Mouse (Mus musculus) A20 (cell line): ENCODE data around the gene Edc4.

Experiments used
- DNase-seq: peaks from one replicate; pipeline ENCODE4 v3.0.0-alpha.2; 2011; ENCODE audit warnings: low read depth, low spot score

Gene Edc4

DNA sequence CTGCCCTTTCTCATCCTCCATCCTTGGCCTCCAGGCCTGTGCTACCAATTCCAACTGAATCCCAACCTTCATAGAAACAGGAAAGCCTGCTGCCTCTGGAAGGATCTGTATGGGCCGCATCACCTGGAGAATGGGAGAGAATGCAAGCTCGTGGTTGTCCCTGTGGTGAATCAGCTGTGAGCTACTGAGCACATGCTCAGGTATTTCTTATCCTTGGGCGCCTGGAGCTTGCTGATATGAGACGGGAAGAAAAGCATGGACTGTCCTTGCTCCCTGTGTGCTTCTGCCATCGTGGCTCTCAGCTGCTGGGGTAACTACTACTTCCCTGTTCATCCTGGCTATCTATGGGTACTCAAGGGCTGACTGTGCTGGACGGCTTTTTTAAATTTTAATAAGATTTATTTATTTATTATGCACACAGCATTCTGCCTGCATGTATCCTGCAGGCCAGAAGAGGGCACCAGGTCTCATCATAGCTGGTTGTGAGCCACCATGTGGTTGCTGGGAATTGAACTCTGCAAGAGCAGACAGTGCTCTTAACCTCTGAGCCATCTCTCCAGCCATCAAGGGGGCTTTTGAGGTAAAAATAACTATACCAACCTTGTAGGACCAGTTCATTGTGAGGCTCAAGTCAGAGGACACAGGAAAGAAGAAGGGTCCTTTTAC is 14.2 kb upstream of the Edc4 start:
- DNase-seq: peak; percentile 52

DNA sequence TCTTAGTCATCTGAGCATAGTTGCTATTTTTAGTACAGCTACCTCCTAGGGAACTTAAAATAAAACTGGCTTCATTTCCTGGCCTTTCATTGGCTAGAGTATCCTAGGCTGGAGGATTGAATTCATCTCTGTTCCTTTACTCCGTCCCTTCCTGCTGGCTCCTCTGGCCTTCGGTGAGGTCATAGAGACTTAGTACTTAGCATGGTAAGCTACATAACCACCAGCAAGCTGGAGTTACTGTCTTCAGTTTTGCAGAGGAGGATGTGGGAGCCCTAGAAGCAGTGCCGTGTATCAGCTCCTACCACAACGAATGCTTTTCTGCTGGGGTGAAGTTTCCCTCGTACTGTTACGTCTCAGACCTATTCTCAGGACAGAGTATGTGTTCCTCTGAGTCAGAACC is 6.4 kb upstream of the Edc4 start:
- DNase-seq: no peak

DNA sequence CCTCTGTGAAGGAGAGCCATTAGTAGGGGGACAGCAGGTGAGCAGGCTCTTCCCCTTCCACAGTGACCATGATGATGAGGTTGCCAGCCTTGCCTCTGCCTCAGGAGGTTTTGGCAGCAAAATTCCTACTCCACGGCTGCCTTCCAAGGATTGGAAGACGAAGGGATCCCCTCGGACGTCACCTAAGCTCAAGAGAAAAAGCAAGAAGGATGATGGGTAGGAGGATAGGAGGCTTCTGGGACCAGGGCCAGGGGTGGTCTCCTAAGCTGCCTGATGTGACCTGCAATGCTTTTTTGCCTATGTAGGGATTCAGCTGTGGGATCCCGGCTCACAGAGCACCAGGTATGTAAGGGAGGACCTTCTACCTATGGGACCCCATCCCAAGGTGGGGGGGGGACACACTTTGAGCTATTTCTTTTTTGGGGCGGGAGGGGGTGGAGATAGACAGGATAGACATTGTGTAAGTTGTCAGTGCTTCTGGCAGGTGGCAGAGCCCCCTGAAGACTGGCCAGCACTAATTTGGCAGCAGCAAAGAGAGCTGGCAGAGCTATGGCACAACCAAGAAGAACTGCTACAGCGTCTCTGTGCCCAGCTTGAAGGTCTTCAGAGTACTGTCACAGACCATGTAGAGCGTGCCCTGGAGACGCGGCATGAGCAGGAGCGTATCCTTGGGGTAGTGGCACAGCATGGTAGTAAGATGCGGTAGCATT is 9.2 kb downstream of the Edc4 start:
- no peak for DNase-seq

DNA sequence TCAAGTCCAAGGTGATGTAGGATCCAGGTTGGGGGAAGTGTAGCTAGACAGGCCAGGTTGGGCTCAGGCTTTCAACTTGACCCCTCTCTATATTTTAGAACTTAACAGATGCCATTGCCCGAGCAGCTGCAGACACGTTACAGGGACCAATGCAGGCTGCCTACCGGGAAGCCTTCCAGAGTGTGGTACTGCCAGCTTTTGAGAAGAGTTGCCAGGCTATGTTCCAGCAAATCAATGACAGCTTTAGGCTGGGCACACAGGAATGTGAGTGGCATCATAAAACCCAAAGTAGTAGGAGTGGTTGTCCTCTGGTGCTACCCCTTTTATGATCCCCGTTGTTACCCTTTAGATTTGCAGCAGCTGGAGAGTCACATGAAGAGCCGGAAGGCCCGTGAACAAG is 10.2 kb downstream of the Edc4 start:
- no peak for DNase-seq

DNA sequence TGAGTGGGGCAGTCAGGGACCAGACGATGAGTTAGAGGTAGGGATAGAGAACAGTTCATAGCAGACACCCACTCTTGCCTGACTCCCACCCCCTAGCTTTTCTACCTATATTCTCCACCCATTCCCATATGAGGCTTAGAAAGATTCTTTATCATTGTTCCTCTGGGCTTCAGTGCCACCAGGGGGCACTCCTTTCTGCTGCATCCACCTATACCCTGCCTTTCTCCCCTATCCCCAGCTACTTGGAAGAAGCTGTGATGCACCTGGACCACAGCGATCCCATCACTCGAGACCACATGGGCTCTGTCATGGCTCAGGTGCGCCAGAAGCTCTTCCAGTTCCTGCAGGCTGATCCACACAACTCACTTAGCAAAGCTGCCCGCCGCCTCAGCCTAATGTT is 11.8 kb downstream of the Edc4 start:
- peak; percentile 26 for DNase-seq

DNA sequence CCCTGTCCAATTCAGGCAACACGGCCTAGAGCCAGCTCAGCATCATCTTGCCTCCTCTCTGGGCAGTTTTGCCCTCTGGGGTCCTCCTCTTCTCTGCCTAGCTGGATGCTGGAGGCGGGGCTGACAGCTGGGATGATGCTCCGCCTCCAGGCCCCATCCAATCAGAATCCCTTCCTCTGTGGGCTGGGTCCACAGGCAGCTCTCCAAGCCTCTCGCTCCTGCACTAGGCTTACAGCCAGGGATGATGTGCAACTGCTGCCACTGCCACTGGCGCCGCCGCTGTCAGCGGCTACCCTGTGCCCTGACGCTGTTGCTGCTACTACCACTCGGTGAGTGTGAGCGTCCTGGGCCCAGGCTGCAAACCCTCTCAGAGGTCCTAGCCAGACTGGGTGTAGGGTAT is 12.7 kb downstream of the Edc4 start, which contains the start of gene Nrn1l:
Gene Nrn1l (plus strand): TSS at position 229 of the 400 bp plus-strand sequence.
- peak; percentile 29 for DNase-seq

DNA sequence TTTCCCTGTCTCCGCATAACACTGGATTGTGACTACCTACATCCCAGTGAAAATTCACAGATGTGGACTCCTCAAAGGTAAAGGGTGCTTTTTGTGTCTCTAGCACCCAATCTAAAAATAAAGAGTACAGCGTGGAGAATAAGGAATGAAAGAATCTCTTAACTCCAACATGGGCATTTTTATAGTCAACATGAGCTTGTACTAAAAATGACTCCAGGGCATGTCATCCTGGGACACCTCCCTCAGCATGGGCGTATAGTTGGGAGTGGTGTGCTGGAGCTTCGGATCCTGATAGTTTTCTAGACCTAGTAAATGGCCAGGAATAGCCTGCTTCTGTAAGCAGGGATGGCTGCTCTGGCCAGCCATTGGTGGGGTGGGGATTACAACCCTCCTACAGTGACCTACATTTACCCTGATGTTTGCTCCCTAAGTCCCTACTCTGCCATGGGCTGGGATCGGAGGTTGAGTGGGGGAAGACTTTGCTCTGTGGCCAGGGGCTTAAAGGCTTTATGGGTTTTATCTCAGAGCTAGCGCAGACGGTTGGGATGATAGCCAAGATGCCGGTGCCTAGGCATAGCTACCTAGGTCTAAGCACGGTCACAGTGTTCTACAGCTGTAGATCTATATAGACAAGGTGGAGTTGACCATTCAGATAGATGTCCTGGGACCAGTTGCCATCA is 17.3 kb downstream of the Edc4 start:
- no peak for DNase-seq

DNA sequence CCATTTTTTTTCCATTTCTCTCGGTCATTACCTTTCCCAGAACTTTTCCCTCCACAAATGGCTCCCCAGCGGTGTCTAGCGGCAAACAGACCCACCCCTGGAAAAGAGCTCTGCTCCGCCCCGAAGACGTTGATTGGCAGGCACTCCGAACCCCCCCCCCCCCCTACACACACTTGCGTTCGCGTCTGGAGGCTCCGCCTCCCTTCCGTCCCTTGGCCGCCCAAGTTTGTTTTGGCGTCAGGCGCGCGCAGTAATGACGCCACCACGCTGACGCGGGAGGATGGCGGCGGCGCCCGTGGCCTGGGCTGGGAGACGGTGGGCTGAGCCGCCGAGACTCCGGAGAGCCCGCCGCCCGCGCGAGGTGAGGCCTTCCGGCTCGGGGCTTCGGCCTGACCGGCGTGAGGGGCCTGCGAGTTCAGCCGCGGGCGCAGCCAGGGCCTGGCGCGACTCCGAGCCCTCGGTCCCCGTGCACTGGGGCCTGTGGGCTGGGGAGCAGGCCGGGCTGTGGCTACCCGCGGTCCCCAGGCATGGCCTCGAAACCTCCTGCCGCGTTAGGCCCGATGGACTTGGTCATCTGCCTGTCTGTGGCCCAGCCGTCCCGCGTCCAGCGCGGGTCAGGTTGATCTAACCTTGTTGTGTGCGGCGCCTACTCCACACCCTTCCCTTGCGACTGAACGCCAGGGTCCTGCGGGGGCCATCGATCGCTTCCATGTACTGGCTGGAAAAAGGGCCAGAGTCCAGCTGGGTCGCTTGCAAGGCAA is 19.7 kb downstream of the Edc4 start, which contains the start of gene Pskh1:
Gene Pskh1 (plus strand): TSS at position 262 of the 761 bp plus-strand sequence.
- peak; percentile 95 for DNase-seq

DNA sequence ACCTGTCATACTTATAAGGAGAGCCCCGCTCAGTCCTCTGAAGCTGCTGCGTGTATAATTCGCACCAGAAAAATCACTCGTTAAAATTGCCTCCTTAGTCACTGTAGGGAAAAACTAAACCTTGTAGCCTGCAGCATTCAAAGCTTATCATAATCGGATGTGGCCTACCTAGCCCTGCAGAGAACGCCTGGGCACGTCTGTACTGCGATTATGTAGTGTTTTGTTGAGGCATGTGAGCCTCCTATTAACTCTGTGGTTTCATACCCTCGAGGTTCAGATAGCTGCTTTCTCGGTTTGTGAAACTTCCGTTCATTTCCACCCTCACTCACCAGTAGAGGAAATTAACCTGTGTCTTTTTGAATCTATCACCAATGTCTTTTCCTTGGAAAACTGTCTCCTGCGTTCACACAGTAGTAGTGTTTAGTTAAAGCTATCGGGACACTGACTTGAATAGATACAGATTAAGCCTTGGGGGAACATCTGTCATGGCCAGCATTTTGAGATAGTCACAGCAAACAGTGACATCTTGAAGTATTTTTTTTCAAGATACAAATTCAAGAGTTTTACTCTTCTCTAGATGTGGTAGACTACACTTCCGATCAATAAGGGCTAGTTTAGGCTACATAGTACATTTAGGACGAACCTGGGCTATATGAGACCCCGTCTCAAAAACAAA is 20.4 kb downstream of the Edc4 start:
- peak; percentile 51 for DNase-seq

DNA sequence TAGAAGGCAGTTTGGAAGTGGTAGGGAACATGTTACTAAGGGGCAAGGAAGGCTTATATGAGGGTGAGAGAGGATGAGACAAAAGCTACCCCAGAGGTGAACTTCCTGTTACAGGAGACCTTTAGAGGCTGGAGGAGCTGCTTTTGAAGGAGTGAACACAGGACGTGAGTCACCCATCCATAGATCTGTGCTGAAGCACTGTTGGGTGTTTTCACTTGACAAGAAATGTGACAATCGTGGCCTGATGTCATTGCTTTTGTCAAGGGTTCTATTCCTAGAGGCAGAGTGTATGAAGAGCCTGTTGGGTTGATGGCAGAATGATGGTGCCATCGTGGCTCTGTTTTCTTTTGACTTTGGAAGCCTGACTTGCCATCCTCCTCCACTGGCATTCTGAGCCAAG is 38.7 kb downstream of the Edc4 start:
- no peak for DNase-seq

DNA sequence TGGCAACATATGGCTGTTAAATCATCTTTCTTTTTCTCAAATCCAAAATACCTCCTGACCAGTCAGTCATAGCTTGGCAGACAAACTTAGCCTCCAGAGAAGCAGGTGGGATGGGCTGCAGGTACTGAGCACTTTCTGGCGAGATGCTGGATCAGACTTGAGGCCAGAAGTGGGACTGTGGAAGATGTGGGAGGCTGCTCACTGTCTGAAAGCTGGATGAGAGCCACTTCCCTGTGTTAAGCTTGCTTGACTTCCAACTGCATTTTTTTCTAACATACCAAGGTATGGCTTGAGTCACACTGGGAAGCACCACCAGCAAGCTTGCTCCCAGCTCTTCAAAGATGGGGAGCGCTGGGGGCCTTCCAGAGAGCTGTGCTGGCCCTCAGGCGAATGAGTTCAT is 44.4 kb downstream of the Edc4 start:
- no peak for DNase-seq

DNA sequence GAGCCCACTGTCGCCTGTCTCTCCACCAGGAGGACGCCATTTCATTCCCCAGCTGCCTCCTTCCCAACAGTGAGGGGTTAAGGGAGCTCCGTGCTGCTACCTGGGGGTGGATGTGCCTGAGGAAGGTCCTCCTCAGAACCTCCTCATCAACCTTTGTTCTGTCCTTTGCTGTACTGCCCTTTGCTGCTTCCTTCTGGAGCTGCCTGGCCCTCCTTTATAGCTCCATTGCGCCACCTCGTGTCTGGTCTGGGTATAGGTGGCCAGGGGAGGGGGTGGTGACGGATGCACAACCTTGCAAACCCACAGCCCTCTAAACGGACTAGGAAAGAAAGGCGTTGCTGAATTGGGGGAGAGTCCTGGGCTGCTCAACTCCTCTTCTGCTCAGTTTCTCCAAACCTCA is 49.9 kb downstream of the Edc4 start:
- DNase-seq: peak; percentile 76

DNA sequence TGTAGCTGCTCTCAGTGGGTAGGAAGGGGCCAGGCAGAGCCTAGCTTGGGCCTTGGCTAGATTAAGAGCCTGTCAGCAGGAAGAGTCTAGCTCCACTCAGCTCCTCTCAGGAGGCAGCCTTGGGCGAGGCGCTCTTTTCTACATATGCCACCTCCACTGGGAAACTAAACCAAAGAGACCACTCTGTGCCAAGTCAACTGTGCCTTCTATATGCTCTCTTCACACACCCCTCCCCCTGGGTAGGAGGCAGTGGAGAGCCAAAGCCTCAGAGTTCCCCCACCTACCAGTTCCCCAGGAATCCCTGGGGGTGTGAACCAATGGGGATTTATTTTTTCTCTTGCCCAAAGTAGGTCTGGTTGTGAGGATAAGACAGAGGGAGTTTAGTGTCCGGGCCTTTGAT is 50.6 kb downstream of the Edc4 start:
- DNase-seq: no peak

DNA sequence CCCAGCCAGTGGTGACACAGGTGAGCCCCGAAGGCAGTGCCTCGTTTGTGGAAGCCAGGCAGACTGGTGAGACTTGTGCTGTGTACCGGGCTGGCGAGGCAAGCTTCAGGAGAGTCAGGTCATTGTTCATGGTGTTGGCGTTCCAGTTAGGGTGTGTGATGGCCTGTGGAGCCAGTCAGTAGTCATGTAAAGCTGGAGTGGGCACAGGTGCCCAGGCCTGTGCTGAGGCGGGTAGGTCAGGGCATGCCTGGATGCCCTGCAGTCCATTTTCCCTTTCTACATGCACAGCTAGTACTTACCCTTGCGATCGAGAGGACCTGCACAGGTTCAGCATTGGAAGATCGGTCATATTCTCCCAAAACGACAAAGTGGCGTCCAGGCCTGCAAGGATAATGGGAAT is 51.8 kb downstream of the Edc4 start:
- DNase-seq: no peak

DNA sequence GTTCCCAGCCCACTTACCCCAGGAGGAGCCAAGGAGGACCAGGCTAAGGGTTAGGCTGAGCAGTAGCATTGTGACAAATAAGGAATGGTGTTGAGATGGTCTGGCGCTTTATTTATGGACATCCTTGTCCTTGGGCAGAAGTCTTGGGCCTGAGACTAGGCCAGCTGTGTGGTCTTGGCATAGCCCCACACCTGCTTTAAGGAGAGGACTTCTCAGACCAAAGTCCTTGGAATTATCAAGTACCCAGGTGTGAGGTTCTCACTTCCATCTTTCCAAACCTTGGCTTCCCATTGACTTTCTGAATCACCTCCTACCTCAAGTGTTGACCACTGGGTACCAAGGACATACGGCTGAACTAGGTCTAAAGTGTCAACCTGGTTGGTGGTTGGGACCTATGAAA is 53.1 kb downstream of the Edc4 start, which contains the start of gene Ctrl:
Gene Ctrl (minus strand): TSS at position 101 of the 400 bp plus-strand sequence.
- no peak for DNase-seq

DNA sequence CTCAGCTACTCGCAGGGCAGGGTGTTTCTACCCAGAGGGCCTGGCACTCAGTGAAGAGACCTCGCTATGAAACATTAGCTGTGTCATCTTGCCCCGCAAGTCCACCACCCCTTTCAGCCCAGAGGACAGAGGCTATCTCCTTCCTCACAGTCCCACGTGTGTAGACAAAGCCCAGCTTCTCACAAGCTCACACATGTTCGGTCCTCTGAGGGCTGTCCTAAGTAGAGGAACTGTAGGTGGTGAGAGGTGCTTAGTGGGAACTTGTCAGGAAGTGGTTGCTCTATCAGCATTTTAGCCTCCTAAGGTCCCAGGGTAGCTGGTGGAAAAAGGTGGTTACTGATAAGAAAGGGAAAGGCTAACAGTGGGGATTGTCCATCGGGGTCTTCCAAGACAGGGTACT is 54.4 kb downstream of the Edc4 start:
- no peak for DNase-seq

DNA sequence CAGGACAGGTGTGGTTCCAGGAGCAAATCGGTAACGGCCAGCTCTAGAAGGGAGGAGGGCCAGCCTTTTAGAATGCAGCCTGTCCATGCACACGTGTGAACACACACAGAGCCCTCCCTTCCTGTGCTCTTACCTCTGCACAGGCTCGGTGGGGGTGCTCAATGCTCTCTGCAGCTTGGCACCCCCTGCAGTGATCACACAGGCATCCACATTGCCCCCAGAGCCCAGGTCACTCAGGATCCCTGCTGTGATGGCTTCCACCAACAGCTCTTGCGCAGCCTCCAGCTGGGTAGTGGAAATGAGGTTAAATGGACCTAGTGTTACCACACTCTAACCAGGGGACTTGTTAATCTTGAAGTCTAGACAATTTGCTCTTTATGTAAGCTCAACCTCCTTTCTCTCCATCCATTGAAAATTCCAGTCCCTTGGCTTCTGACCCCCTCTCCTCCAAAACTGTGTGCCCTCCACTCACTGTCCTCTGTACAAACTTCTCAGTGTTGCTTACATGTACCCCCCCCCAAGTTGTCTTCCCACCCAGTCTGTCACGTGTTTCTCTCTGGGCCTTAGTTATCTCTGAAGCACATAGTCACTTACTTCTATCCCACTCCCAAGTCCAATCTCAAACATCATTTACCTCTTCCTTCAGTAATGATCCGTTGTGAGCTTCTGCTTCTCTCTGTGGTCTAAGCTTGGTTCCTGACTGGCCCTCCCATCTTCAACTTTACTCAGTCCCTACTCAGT is 55.4 kb downstream of the Edc4 start:
- DNase-seq: no peak

DNA sequence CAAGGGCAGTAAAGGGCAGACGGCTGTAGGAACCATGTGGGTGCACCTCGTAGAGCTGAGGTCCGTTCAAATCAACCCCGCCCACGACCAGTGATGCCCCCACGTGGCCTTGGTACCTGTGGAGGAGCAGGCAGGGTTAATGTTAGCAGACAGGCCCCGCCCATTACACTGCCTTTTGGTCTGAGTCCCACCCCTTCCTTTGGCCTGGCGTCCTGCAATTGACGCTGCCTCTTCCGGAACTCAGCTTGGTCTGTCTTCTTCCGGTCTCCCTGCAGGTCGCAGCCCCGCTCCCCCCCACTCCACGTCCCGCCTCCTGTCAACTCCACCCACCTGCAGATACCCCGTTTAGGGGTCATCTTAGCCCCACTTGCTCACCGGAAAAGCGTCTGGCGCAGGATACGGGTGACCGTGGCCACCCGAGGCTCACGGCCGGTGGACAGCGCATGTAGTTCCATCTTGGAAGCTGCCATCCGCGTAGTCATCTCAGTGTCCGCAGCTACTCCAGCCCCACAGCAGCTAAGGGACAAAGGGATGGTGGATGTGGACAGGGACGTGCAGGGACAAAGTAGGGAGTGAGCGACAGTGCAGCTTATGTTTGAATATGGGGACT is 56.3 kb downstream of the Edc4 start:
- peak; percentile 97 for DNase-seq

DNA sequence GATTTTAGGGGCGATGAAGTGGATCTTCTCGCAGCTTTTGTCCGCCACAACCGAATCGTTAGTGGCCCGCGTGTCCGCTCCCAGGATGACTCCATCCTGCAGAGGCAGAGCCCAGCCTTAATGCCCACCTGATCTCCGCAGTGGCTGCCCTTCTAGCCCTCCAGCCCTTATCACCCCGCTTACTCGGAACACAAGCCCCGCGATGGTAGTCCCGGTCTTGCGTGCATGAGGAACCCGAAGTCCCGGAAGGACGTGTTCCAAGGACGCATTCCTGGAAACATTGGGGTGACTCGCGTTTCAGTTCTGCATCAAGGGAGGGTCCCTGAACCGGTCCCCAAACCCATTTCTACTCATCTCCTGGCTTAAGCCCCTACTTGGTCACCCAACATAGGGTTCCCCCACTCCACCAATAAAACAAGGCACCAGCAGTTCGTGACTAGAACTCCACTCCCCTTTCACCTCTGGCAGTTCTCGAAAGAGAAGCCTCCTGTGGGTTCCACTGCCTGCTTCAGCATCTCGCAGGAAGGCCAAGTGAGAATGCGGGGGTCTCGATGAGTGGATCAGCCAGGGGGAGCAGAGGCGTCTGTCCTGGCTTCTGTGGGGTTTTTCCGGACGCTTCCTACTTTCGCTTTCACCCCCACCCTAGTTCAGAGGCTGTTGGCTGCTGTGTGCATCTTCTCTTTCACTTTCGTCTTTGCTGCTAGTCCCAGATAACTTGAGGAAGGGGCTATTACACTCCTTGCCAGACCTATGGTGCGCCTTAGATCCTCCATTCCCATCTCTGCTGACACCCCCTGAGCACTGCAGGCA is 57.0 kb downstream of the Edc4 start:
- DNase-seq: peak; percentile 86
